Mouse (Mus musculus): ENCODE measurements around the gene Plekhh2. TPM values are rescaled to one million over a fixed set of nuclear protein-coding genes. Genes with fewer than 3 reads are reported as not detected.

Gene Plekhh2
- polyA plus RNA-seq, 2 experiments, result 0.22 to 0.37 TPM

GRCm38 (mm10) chr17:84646477-84646876 lies 134.8 kb downstream of the Plekhh2 start:
- Histone ChIP-seq H3K4me1 (replicated peaks; ENCODE audit: control insufficient read depth in 2 of 2, insufficient read depth in 2 of 2, low read length in 1 of 2) (peaks cover 0 to 6% of the 10 kb centered on the region in 2 experiments; a peak in 2 of 4 replicates), H3K9me3 (ENCODE audit: control insufficient read depth, low read length) (no peaks in the 10 kb centered on the region), H3K4me2 (ENCODE audit: low read depth) (no peak overlapping the region), H3K27me3 (ENCODE audit: control insufficient read depth, insufficient read depth, low read length) (no peaks in the 10 kb centered on the region), H3K27ac (no peak overlapping the region), H3K36me3 (replicated peaks; ENCODE audit: control insufficient read depth, insufficient read depth, low read depth) (no peaks in the 10 kb centered on the region), H3K4me3 (ENCODE audit: insufficient read depth in 1 of 2, low read depth in 2 of 2, low read length in 2 of 2) (no peak overlapping the region), H3K9ac (replicated peaks) (no peak overlapping the region)
- 52% methylated on average over 2 of the region's 2 CpGs for WGBS (ENCODE audit: insufficient replicate concordance)
- TF ChIP-seq CTCF (IDR thresholded peaks at IDR 0.05; ENCODE audit: low read depth), result no peak
- no peak for TF ChIP-seq EP300 (IDR thresholded peaks at IDR 0.05; ENCODE audit: low read depth)
- DNase-seq (ENCODE audit: low read depth in 3 of 3, low spot score in 3 of 3) (no peak), ATAC-seq (ENCODE audit: insufficient read depth) (no peak)

- Histone ChIP-seq H3K9me3 (ENCODE audit: control insufficient read depth, low read length) (no peaks in the 10 kb centered on the region), H3K4me2 (ENCODE audit: low read depth) (no peak overlapping the region), H3K27me3 (ENCODE audit: control insufficient read depth, insufficient read depth, low read length) (no peaks in the 10 kb centered on the region), H3K36me3 (replicated peaks; ENCODE audit: control insufficient read depth, insufficient read depth, low read depth) (no peaks in the 10 kb centered on the region), H3K4me1 (replicated peaks; ENCODE audit: control insufficient read depth in 2 of 2, insufficient read depth in 2 of 2, low read length in 1 of 2) (peaks cover 0 to 6% of the 10 kb centered on the region in 2 experiments; a peak in 2 of 4 replicates), H3K9ac (replicated peaks) (no peak overlapping the region), H3K4me3 (ENCODE audit: insufficient read depth in 1 of 2, low read depth in 2 of 2, low read length in 2 of 2) (no peak overlapping the region), H3K27ac (no peak overlapping the region)
- TF ChIP-seq CTCF (IDR thresholded peaks at IDR 0.05; ENCODE audit: low read depth), result no peak
- no peak for TF ChIP-seq EP300 (IDR thresholded peaks at IDR 0.05; ENCODE audit: low read depth)
- WGBS (ENCODE audit: insufficient replicate concordance), result 24% methylated on average over 4 of the region's 4 CpGs
- DNase-seq (ENCODE audit: low read depth in 3 of 3, low spot score in 3 of 3) (peak; percentile 4 to 19 (median 10)), ATAC-seq (ENCODE audit: insufficient read depth) (no peak)
Measured at GRCm38 (mm10) chr17:84647630-84648029, 135.9 kb downstream of the Plekhh2 start.

- peaks cover 0 to 6% of the 10 kb centered on the region in 2 experiments; a peak in 2 of 4 replicates for H3K4me1 ChIP-seq (replicated peaks; ENCODE audit: control insufficient read depth in 2 of 2, insufficient read depth in 2 of 2, low read length in 1 of 2)
- H3K9me3 ChIP-seq (ENCODE audit: control insufficient read depth, low read length), result no peaks in the 10 kb centered on the region
- TF ChIP-seq CTCF (IDR thresholded peaks at IDR 0.05; ENCODE audit: low read depth) (no peak), EP300 (IDR thresholded peaks at IDR 0.05; ENCODE audit: low read depth) (no peak)
- no peaks in the 10 kb centered on the region for H3K27me3 ChIP-seq (ENCODE audit: control insufficient read depth, insufficient read depth, low read length)
- H3K27ac ChIP-seq, result no peak overlapping the region
- WGBS (ENCODE audit: insufficient replicate concordance), result 74% methylated on average over 9 of the region's 9 CpGs
- no peak overlapping the region for H3K4me2 ChIP-seq (ENCODE audit: low read depth)
- no peak overlapping the region for H3K4me3 ChIP-seq (ENCODE audit: insufficient read depth in 1 of 2, low read depth in 2 of 2, low read length in 2 of 2)
- DNase-seq (ENCODE audit: low read depth in 3 of 3, low spot score in 3 of 3) (no peak), ATAC-seq (ENCODE audit: insufficient read depth) (no peak)
- no peak overlapping the region for H3K9ac ChIP-seq (replicated peaks)
- no peaks in the 10 kb centered on the region for H3K36me3 ChIP-seq (replicated peaks; ENCODE audit: control insufficient read depth, insufficient read depth, low read depth)
Measured at GRCm38 (mm10) chr17:84650302-84651017, 138.8 kb downstream of the Plekhh2 start.

GRCm38 (mm10) chr17:84653544-84653943 lies 141.8 kb downstream of the Plekhh2 start:
- Histone ChIP-seq H3K4me3 (ENCODE audit: insufficient read depth in 1 of 2, low read depth in 2 of 2, low read length in 2 of 2) (no peak overlapping the region), H3K27me3 (ENCODE audit: control insufficient read depth, insufficient read depth, low read length) (no peaks in the 10 kb centered on the region), H3K9ac (replicated peaks) (no peak overlapping the region), H3K36me3 (replicated peaks; ENCODE audit: control insufficient read depth, insufficient read depth, low read depth) (no peaks in the 10 kb centered on the region), H3K4me1 (replicated peaks; ENCODE audit: control insufficient read depth in 2 of 2, insufficient read depth in 2 of 2, low read length in 1 of 2) (0 out of 4 replicates have a peak, but pooled peaks cover 0 to 2% of the 10 kb centered on the region in 2 experiments), H3K9me3 (ENCODE audit: control insufficient read depth, low read length) (no peaks in the 10 kb centered on the region), H3K27ac (no peak overlapping the region), H3K4me2 (ENCODE audit: low read depth) (no peak overlapping the region)
- TF ChIP-seq CTCF (IDR thresholded peaks at IDR 0.05; ENCODE audit: low read depth), result no peak
- no peak for TF ChIP-seq EP300 (IDR thresholded peaks at IDR 0.05; ENCODE audit: low read depth)
- 64% methylated on average over 9 of the region's 9 CpGs for WGBS (ENCODE audit: insufficient replicate concordance)
- DNase-seq (ENCODE audit: low read depth in 3 of 3, low spot score in 3 of 3), result no peak
- ATAC-seq (ENCODE audit: insufficient read depth), result no peak

- no peak overlapping the region for H3K27ac ChIP-seq
- H3K27me3 ChIP-seq (ENCODE audit: control insufficient read depth, insufficient read depth, low read length), result no peaks in the 10 kb centered on the region
- no peak overlapping the region for H3K9ac ChIP-seq (replicated peaks)
- no peaks in the 10 kb centered on the region for H3K4me1 ChIP-seq (replicated peaks; ENCODE audit: control insufficient read depth in 2 of 2, insufficient read depth in 2 of 2, low read length in 1 of 2)
- H3K4me2 ChIP-seq (ENCODE audit: low read depth), result no peak overlapping the region
- no peak overlapping the region for H3K4me3 ChIP-seq (ENCODE audit: insufficient read depth in 1 of 2, low read depth in 2 of 2, low read length in 2 of 2)
- TF ChIP-seq CTCF (IDR thresholded peaks at IDR 0.05; ENCODE audit: low read depth) (no peak), EP300 (IDR thresholded peaks at IDR 0.05; ENCODE audit: low read depth) (no peak)
- no peak for DNase-seq (ENCODE audit: low read depth in 3 of 3, low spot score in 3 of 3)
- no peak for ATAC-seq (ENCODE audit: insufficient read depth)
- 53% methylated on average over 5 of the region's 5 CpGs for WGBS (ENCODE audit: insufficient replicate concordance)
- no peaks in the 10 kb centered on the region for H3K36me3 ChIP-seq (replicated peaks; ENCODE audit: control insufficient read depth, insufficient read depth, low read depth)
- H3K9me3 ChIP-seq (ENCODE audit: control insufficient read depth, low read length), result no peaks in the 10 kb centered on the region
Measured at GRCm38 (mm10) chr17:84656205-84656604, 144.5 kb downstream of the Plekhh2 start.

Data from liver, embryonic 14.5 days (tissue).